Mouse (Mus musculus) bone marrow macrophage, adult 2 months (primary cell): ENCODE results near the gene Dok1. TPM values are rescaled to one million over a fixed set of nuclear protein-coding genes. Genes with fewer than 3 reads are reported as not detected.

Source experiments
- H3K27ac ChIP-seq: 2 replicates; pipeline ENCODE4 v1.5.1; 2012; ENCODE audit warnings: low read depth, low read length; ENCODE audit not compliant: insufficient read depth
- H3K4me1 ChIP-seq: 2 replicates; pipeline ENCODE4 v1.6.1; 2012; ENCODE audit warnings: low read length; ENCODE audit not compliant: control insufficient read depth, insufficient read depth
- H3K4me3 ChIP-seq: 2 replicates; pipeline ENCODE4 v1.5.1; 2012; ENCODE audit warnings: mild to moderate bottlenecking, low read length, moderate library complexity; ENCODE audit not compliant: insufficient read depth
- CTCF ChIP-seq: IDR thresholded peaks from 2 replicates; pipeline ENCODE4 v1.5.1; 2012; ENCODE audit warnings: low read depth, mild to moderate bottlenecking, low read length, moderate library complexity
- POLR2A ChIP-seq: IDR thresholded peaks from 2 replicates; pipeline ENCODE4 v1.6.1; 2012; ENCODE audit warnings: mild to moderate bottlenecking, low read depth, low read length, borderline replicate concordance
- polyA plus RNA-seq: library from polyadenylated mRNA; stranded (reverse); fragments of >200 nt; gene quantifications from 2 replicates; pipeline ENCODE4 v1.2.4, GENCODE M21; 2012; ENCODE audit not compliant: missing spikeins, insufficient read depth, insufficient read length

The Dok1 gene
- polyA plus RNA-seq, 1 experiment: 69.9 TPM

DNA sequence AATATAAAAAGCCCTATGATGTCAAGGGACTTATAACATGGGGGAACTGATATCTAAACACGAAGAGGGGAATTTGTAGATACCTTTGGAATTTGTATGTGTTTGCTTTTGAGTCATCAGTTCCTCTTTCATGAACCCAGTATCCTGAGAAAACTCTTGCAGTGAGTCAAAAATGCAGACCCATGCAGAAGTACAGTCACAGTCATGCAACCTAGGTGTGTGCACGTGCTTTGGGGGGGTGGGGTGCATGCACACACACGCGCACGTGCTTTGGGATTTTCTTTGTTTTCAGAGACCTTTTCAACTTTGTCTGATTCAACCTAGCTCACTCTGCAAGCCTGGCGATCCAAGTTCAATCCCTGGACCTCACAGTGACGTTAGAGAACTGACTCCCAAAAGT is 38.9 kb downstream of the Dok1 start:
- peaks cover 45% of the 10 kb centered on the region for H3K4me1 ChIP-seq
- H3K27ac ChIP-seq: peak overlapping the region; percentile 30
- TF ChIP-seq CTCF (no peak), POLR2A (no peak)
- H3K4me3 ChIP-seq: no peak overlapping the region

- Histone ChIP-seq H3K4me3 (no peak overlapping the region), H3K4me1 (peaks cover 41% of the 10 kb centered on the region), H3K27ac (no peak overlapping the region)
- no peak for TF ChIP-seq POLR2A
- TF ChIP-seq CTCF: no peak
Measured at GRCm38 (mm10) chr6:82993696-82994095, 39.6 kb downstream of the Dok1 start.

DNA sequence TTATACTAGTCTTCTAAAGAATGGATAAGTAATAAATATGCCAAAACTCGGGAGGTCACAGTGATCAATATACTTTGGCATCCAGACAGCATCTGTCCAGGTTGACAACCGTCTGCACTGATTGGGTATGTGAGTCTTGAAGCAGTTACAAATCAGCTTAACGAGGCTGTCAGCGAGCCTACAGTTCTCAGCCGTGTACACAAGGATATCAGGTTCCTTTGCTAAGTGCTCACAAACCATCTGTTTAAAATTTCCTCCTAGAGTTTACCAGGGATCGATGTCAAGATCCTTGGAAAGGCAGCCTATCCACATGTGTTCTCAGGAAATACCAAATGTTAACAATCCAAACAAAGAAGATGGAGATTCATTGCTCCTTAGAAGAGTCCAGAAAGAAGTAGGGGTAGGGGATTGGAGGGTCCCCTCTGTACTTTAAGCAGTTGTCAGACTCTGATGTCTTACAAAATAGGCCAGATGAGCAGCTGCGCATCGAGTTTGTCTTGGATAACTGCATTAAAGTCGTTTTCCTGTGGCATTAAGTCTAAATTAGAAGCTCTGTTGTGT is 45.8 kb downstream of the Dok1 start:
- Histone ChIP-seq H3K4me3 (no peak overlapping the region), H3K4me1 (peaks cover 16% of the 10 kb centered on the region), H3K27ac (no peak overlapping the region)
- TF ChIP-seq CTCF (no peak), POLR2A (no peak)

Other genes with a start within 250 kb of the Dok1 start
- gene Sema4f, start 93.7 kb downstream of the Dok1 start, polyA plus RNA-seq: not detected in 2 replicates
- 2.4 and 7.0 TPM in 2 replicates for gene M1ap, start 86.6 kb downstream of the Dok1 start, polyA plus RNA-seq
- 18.8 and 21.2 TPM in 2 replicates for gene Loxl3, start 702 bp upstream of the Dok1 start, polyA plus RNA-seq
- gene Aup1, start 21.1 kb upstream of the Dok1 start, polyA plus RNA-seq: 354 and 391 TPM in 2 replicates
- 90.8 and 108 TPM in 2 replicates for gene Htra2, start 21.8 kb upstream of the Dok1 start, polyA plus RNA-seq
- gene Dqx1, start 24.4 kb upstream of the Dok1 start, polyA plus RNA-seq: 0.83 and 1.6 TPM in 2 replicates
- gene Tlx2, start 36.8 kb upstream of the Dok1 start, polyA plus RNA-seq: not detected in 2 replicates
- 31.0 and 37.0 TPM in 2 replicates for gene Pcgf1, start 44.4 kb upstream of the Dok1 start, polyA plus RNA-seq
- 0.78 TPM in 1 of 2 replicates, not detected in the other for gene Lbx2, start 52.9 kb upstream of the Dok1 start, polyA plus RNA-seq
- gene Ccdc142, start 68.1 kb upstream of the Dok1 start, polyA plus RNA-seq: 3.2 and 6.1 TPM in 2 replicates
- gene Gm42688, start 68.1 kb upstream of the Dok1 start, polyA plus RNA-seq: 5.5 and 6.1 TPM in 2 replicates
- 26.5 and 26.9 TPM in 2 replicates for gene Mrpl53, start 75.6 kb upstream of the Dok1 start, polyA plus RNA-seq
- gene Mogs, start 82.0 kb upstream of the Dok1 start, polyA plus RNA-seq: 16.1 and 17.1 TPM in 2 replicates
- 20.3 and 27.1 TPM in 2 replicates for gene Wbp1, start 88.1 kb upstream of the Dok1 start, polyA plus RNA-seq
- gene Ino80b, start 92.0 kb upstream of the Dok1 start, polyA plus RNA-seq: 25.1 and 26.8 TPM in 2 replicates
- 1.4 and 1.8 TPM in 2 replicates for gene Rtkn, start 102.0 kb upstream of the Dok1 start, polyA plus RNA-seq
- 1.5 and 3.5 TPM in 2 replicates for gene Wdr54, start 122.9 kb upstream of the Dok1 start, polyA plus RNA-seq
- not detected in 2 replicates for gene 1700003E16Rik, start 122.9 kb upstream of the Dok1 start, polyA plus RNA-seq
- 87.2 and 98.2 TPM in 2 replicates for gene Dctn1, start 132.4 kb upstream of the Dok1 start, polyA plus RNA-seq
- 0.55 TPM in 1 of 2 replicates, not detected in the other for gene Slc4a5, start 186.4 kb upstream of the Dok1 start, polyA plus RNA-seq